Mouse (Mus musculus) C2C12 (cell line): ENCODE results near the gene Usp6nl. TPM values are rescaled to one million over a fixed set of nuclear protein-coding genes. Genes with fewer than 3 reads are reported as not detected.

ENCODE experiments used
- H3K27me3 ChIP-seq: one replicate; pipeline ENCODE4 v1.6.1; 2011; ENCODE audit not compliant: control insufficient read depth, insufficient read depth, insufficient read length
- H3K36me3 ChIP-seq: one replicate; pipeline ENCODE4 v1.6.1; 2011; ENCODE audit not compliant: control insufficient read depth, insufficient read depth
- H3K4me3 ChIP-seq: one replicate; pipeline ENCODE4 v1.5.1; 2011; ENCODE audit warnings: mild to moderate bottlenecking, control low read depth; ENCODE audit not compliant: poor library complexity, insufficient read depth, severe bottlenecking
- H3K79me2 ChIP-seq: one replicate; pipeline ENCODE4 v1.6.1; 2011; ENCODE audit not compliant: control insufficient read depth, insufficient read depth
- H3K79me3 ChIP-seq: one replicate; pipeline ENCODE4 v1.6.1; 2011; ENCODE audit warnings: low read depth, control low read depth
- H3ac ChIP-seq: one replicate; pipeline ENCODE3; 2011; ENCODE audit warnings: low read depth; ENCODE audit not compliant: control insufficient read depth, insufficient read length
- CEBPB ChIP-seq: IDR thresholded peaks from one replicate; pipeline ENCODE4 v1.6.1; 2011; ENCODE audit warnings: low read depth, mild to moderate bottlenecking, control low read depth, moderate library complexity
- CTCF ChIP-seq: IDR thresholded peaks from one replicate; pipeline ENCODE4 v1.5.1; 2011; ENCODE audit not compliant: control insufficient read depth, insufficient read depth, insufficient read length
- FOSL1 ChIP-seq: IDR thresholded peaks from one replicate; pipeline ENCODE4 v1.8.0; 2011; ENCODE audit warnings: mild to moderate bottlenecking, low read length; ENCODE audit not compliant: poor library complexity, insufficient read depth, severe bottlenecking
- MAX ChIP-seq: IDR thresholded peaks from one replicate; pipeline ENCODE4 v1.6.1; 2011; ENCODE audit warnings: mild to moderate bottlenecking, control low read depth
- MYOD1 ChIP-seq: IDR thresholded peaks from one replicate; pipeline ENCODE4 v1.6.1; 2011; ENCODE audit warnings: low read depth; ENCODE audit not compliant: control insufficient read depth, insufficient read length
- MYOG ChIP-seq: IDR thresholded peaks from one replicate; pipeline ENCODE4 v1.6.1; 2011; ENCODE audit not compliant: control insufficient read depth, insufficient read length; ENCODE audit errors: extremely low read depth
- USF1 ChIP-seq: IDR thresholded peaks from one replicate; pipeline ENCODE4 v1.6.1; 2011; ENCODE audit warnings: low read depth, mild to moderate bottlenecking, control low read depth, moderate library complexity
- polyA plus RNA-seq: library from polyadenylated mRNA; unstranded; fragments of >200 nt; fragmentation: generic; extraction: Trizol; gene quantifications from one replicate; pipeline ENCODE4 v1.2.1, GENCODE M21; 2012; ENCODE audit warnings: missing spikeins

The Usp6nl gene
- polyA plus RNA-seq, 1 experiment, result 6.1 TPM

DNA sequence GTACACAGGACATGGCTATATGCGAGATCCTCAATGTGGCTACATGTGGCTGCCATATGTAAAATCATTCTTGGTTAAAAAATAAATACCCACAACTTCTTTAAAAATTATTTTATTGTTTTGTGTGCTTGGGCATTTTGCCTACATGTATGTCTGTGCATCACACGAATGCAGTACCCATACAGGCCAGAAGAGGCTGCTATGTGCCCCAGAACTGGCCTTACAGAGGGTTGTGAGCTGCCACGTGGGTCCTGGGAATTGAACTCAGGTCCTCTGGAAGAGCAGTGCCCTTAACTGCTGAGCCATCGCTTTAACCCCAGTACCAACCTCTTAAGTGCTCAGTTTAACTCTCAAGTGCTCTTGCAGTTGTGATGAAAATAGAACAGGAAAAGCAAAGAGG is 168.4 kb downstream of the Usp6nl start:
- TF ChIP-seq MAX (no peak), USF1 (no peak), MYOD1 (no peak), FOSL1 (no peak), MYOG (no peak), CEBPB (no peak)
- no peak overlapping the region for H3K4me3 ChIP-seq
- no peak overlapping the region for H3ac ChIP-seq
- no peaks in the 10 kb centered on the region for H3K79me3 ChIP-seq
- H3K36me3 ChIP-seq, result no peaks in the 10 kb centered on the region
- no peaks in the 10 kb centered on the region for H3K27me3 ChIP-seq
- no peaks in the 10 kb centered on the region for H3K79me2 ChIP-seq

DNA sequence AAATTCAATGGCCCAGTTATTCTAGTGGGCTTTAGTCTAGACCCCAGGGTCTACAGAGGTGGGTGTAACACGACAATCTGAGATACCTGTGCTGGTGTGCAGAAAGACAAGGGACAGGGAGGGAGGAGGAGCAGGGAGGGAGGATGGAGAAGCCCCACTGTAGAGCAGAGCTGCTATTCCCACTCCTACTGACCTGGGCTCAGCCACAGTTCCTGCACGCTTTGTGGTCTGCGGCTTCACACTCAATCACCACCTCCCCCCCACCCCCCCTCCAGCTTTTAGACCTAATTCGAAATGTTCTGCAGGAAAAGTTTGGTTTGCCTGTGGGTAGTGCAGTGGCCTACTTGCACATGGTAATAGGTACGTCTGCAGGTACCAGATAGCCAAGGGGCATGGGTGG is 171.4 kb downstream of the Usp6nl start:
- Histone ChIP-seq H3K79me2 (no peaks in the 10 kb centered on the region), H3K79me3 (no peaks in the 10 kb centered on the region), H3K27me3 (no peaks in the 10 kb centered on the region), H3K4me3 (no peak overlapping the region), H3ac (no peak overlapping the region), H3K36me3 (no peaks in the 10 kb centered on the region)
- no peak for TF ChIP-seq FOSL1
- TF ChIP-seq CTCF, result no peak
- TF ChIP-seq CEBPB, result no peak
- TF ChIP-seq MYOD1, result no peak
- no peak for TF ChIP-seq MYOG
- TF ChIP-seq USF1, result no peak
- no peak for TF ChIP-seq MAX

Other genes with a start within 250 kb of the Usp6nl start
- gene Proser2, start 192.5 kb upstream of the Usp6nl start, polyA plus RNA-seq, result 1.0 TPM
- gene Echdc3, start 109.6 kb upstream of the Usp6nl start, polyA plus RNA-seq, result 2.9 TPM